Mouse (Mus musculus): ENCODE measurements around the gene Cyp26b1. TPM values are rescaled to one million over a fixed set of nuclear protein-coding genes. Genes with fewer than 3 reads are reported as not detected.

The Cyp26b1 gene
- polyA plus RNA-seq, 1 experiment from 2014 or later = 20.6 TPM

GRCm38 (mm10) chr6:84578928-84579327 is 14.8 kb downstream of the Cyp26b1 start:
- Histone ChIP-seq H3K27me3 (peaks cover 37% of the 10 kb centered on the region), H3K36me3 (peaks cover 4% of the 10 kb centered on the region; the same call in 1 of the 2 replicates)

GRCm38 (mm10) chr6:84577898-84578297 is 15.8 kb downstream of the Cyp26b1 start:
- no peak for ATAC-seq (ENCODE audit: insufficient number of reproducible peaks, low FRiP score, low TSS enrichment, low read depth)
- no peak overlapping the region for H3K27ac ChIP-seq (replicated peaks)
- H3K9ac ChIP-seq = no peak overlapping the region
- H3K9me3 ChIP-seq (replicated peaks) = no peaks in the 10 kb centered on the region
- peaks cover 54% of the 10 kb centered on the region for H3K4me1 ChIP-seq
- WGBS = 49% methylated on average over 4 of the region's 4 CpGs
- peaks cover 29% of the 10 kb centered on the region for H3K27me3 ChIP-seq
- H3K4me2 ChIP-seq (replicated peaks) = no peak overlapping the region
- peaks cover 4% of the 10 kb centered on the region; the same call in 1 of the 2 replicates for H3K36me3 ChIP-seq
- H3K4me3 ChIP-seq (replicated peaks) = no peak overlapping the region

More at GRCm38 (mm10) chr6:84578928-84579327, 14.8 kb downstream of the Cyp26b1 start:
- no peak overlapping the region for H3K27ac ChIP-seq (replicated peaks)
- ATAC-seq (ENCODE audit: insufficient number of reproducible peaks, low FRiP score, low TSS enrichment, low read depth) = no peak
- H3K9ac ChIP-seq = no peak overlapping the region
- no peaks in the 10 kb centered on the region for H3K9me3 ChIP-seq (replicated peaks)
- no peak overlapping the region for H3K4me2 ChIP-seq (replicated peaks)
- 17% methylated on average over 5 of the region's 5 CpGs for WGBS
- H3K4me1 ChIP-seq = peaks cover 61% of the 10 kb centered on the region
- H3K4me3 ChIP-seq (replicated peaks) = no peak overlapping the region

- Histone ChIP-seq H3K4me1 (peaks cover 24% of the 10 kb centered on the region), H3K36me3 (peaks cover 4% of the 10 kb centered on the region; the same call in 1 of the 2 replicates), H3K4me3 (replicated peaks) (no peak overlapping the region), H3K27me3 (peaks cover 15% of the 10 kb centered on the region; the same call in 1 of the 2 replicates), H3K27ac (replicated peaks) (no peak overlapping the region), H3K4me2 (replicated peaks) (peak overlapping the region; percentile 25; the same call in 1 of the 2 replicates), H3K9ac (no peak overlapping the region), H3K9me3 (replicated peaks) (no peaks in the 10 kb centered on the region)
- 43% methylated on average over 25 of the region's 25 CpGs for WGBS
- ATAC-seq (ENCODE audit: insufficient number of reproducible peaks, low FRiP score, low TSS enrichment, low read depth) = no peak
Measured at GRCm38 (mm10) chr6:84573905-84574660, 19.6 kb downstream of the Cyp26b1 start.

- Histone ChIP-seq H3K4me1 (peaks cover 20% of the 10 kb centered on the region), H3K36me3 (no peaks in the 10 kb centered on the region), H3K4me2 (replicated peaks) (no peak overlapping the region), H3K9ac (no peak overlapping the region), H3K4me3 (replicated peaks) (no peak overlapping the region), H3K9me3 (replicated peaks) (no peaks in the 10 kb centered on the region), H3K27ac (replicated peaks) (no peak overlapping the region), H3K27me3 (peaks cover 3% of the 10 kb centered on the region; the same call in 1 of the 2 replicates)
- 33% methylated on average over 3 of the region's 3 CpGs for WGBS
- no peak for ATAC-seq (ENCODE audit: insufficient number of reproducible peaks, low FRiP score, low TSS enrichment, low read depth)
Measured at GRCm38 (mm10) chr6:84570039-84570438, 23.7 kb downstream of the Cyp26b1 start.

GRCm38 (mm10) chr6:84569590-84569989 is 24.1 kb downstream of the Cyp26b1 start:
- H3K36me3 ChIP-seq = no peaks in the 10 kb centered on the region
- peaks cover 20% of the 10 kb centered on the region for H3K4me1 ChIP-seq
- no peak for ATAC-seq (ENCODE audit: insufficient number of reproducible peaks, low FRiP score, low TSS enrichment, low read depth)
- no peaks in the 10 kb centered on the region for H3K27me3 ChIP-seq
- H3K9me3 ChIP-seq (replicated peaks) = no peaks in the 10 kb centered on the region
- no peak overlapping the region for H3K4me2 ChIP-seq (replicated peaks)
- H3K27ac ChIP-seq (replicated peaks) = no peak overlapping the region
- H3K4me3 ChIP-seq (replicated peaks) = no peak overlapping the region
- H3K9ac ChIP-seq = no peak overlapping the region

- no peak for ATAC-seq (ENCODE audit: insufficient number of reproducible peaks, low FRiP score, low TSS enrichment, low read depth)
- Histone ChIP-seq H3K36me3 (no peaks in the 10 kb centered on the region), H3K9ac (no peak overlapping the region), H3K4me3 (replicated peaks) (no peak overlapping the region), H3K9me3 (replicated peaks) (no peaks in the 10 kb centered on the region), H3K27ac (replicated peaks) (no peak overlapping the region), H3K27me3 (no peaks in the 10 kb centered on the region), H3K4me1 (peaks cover 14% of the 10 kb centered on the region), H3K4me2 (replicated peaks) (no peak overlapping the region)
- WGBS = 64% methylated on average over 6 of the region's 6 CpGs
Measured at GRCm38 (mm10) chr6:84568880-84569279, 24.8 kb downstream of the Cyp26b1 start.

- H3K4me3 ChIP-seq (replicated peaks) = no peak overlapping the region
- no peak overlapping the region for H3K27ac ChIP-seq (replicated peaks)
- peaks cover 12% of the 10 kb centered on the region for H3K4me1 ChIP-seq
- H3K27me3 ChIP-seq = no peaks in the 10 kb centered on the region
- H3K4me2 ChIP-seq (replicated peaks) = no peak overlapping the region
- no peak for ATAC-seq (ENCODE audit: insufficient number of reproducible peaks, low FRiP score, low TSS enrichment, low read depth)
- WGBS = 53% methylated on average over 4 of the region's 4 CpGs
- H3K9me3 ChIP-seq (replicated peaks) = no peaks in the 10 kb centered on the region
- H3K36me3 ChIP-seq = no peaks in the 10 kb centered on the region
- no peak overlapping the region for H3K9ac ChIP-seq
Measured at GRCm38 (mm10) chr6:84567696-84568095, 26.0 kb downstream of the Cyp26b1 start.

GRCm38 (mm10) chr6:84566825-84567224 is 26.9 kb downstream of the Cyp26b1 start:
- Histone ChIP-seq H3K9ac (no peak overlapping the region), H3K4me1 (peaks cover 12% of the 10 kb centered on the region), H3K4me2 (replicated peaks) (no peak overlapping the region), H3K27ac (replicated peaks) (no peak overlapping the region), H3K4me3 (replicated peaks) (no peak overlapping the region), H3K27me3 (no peaks in the 10 kb centered on the region), H3K36me3 (no peaks in the 10 kb centered on the region), H3K9me3 (replicated peaks) (no peaks in the 10 kb centered on the region)
- 67% methylated on average over 2 of the region's 2 CpGs for WGBS
- no peak for ATAC-seq (ENCODE audit: insufficient number of reproducible peaks, low FRiP score, low TSS enrichment, low read depth)

GRCm38 (mm10) chr6:84565245-84565644 is 28.5 kb downstream of the Cyp26b1 start:
- WGBS = 69% methylated on average over 5 of the region's 5 CpGs
- ATAC-seq (ENCODE audit: insufficient number of reproducible peaks, low FRiP score, low TSS enrichment, low read depth) = no peak

GRCm38 (mm10) chr6:84562948-84563347 is 30.8 kb downstream of the Cyp26b1 start:
- H3K4me3 ChIP-seq (replicated peaks) = no peak overlapping the region
- no peaks in the 10 kb centered on the region for H3K36me3 ChIP-seq
- no peak overlapping the region for H3K9ac ChIP-seq
- no peak overlapping the region for H3K27ac ChIP-seq (replicated peaks)
- H3K4me1 ChIP-seq = peaks cover 4% of the 10 kb centered on the region; the same call in 1 of the 2 replicates
- H3K9me3 ChIP-seq (replicated peaks) = no peaks in the 10 kb centered on the region
- ATAC-seq (ENCODE audit: insufficient number of reproducible peaks, low FRiP score, low TSS enrichment, low read depth) = no peak
- H3K27me3 ChIP-seq = no peaks in the 10 kb centered on the region
- H3K4me2 ChIP-seq (replicated peaks) = no peak overlapping the region
- WGBS = 41% methylated on average over 4 of the region's 4 CpGs

More at GRCm38 (mm10) chr6:84565245-84565644, 28.5 kb downstream of the Cyp26b1 start:
- Histone ChIP-seq H3K4me2 (replicated peaks) (no peak overlapping the region), H3K36me3 (no peaks in the 10 kb centered on the region), H3K9ac (no peak overlapping the region), H3K4me3 (replicated peaks) (no peak overlapping the region), H3K9me3 (replicated peaks) (no peaks in the 10 kb centered on the region), H3K27me3 (no peaks in the 10 kb centered on the region), H3K27ac (replicated peaks) (no peak overlapping the region), H3K4me1 (peaks cover 9% of the 10 kb centered on the region)

GRCm38 (mm10) chr6:84561171-84561570 is 32.5 kb downstream of the Cyp26b1 start:
- H3K4me2 ChIP-seq (replicated peaks) = no peak overlapping the region
- no peak for ATAC-seq (ENCODE audit: insufficient number of reproducible peaks, low FRiP score, low TSS enrichment, low read depth)
- WGBS = 74% methylated on average over 1 of the region's 1 CpGs

More at GRCm38 (mm10) chr6:84561171-84561570, 32.5 kb downstream of the Cyp26b1 start:
- H3K9me3 ChIP-seq (replicated peaks) = no peaks in the 10 kb centered on the region
- H3K9ac ChIP-seq = no peak overlapping the region
- no peaks in the 10 kb centered on the region for H3K36me3 ChIP-seq
- H3K27ac ChIP-seq (replicated peaks) = no peak overlapping the region
- H3K4me3 ChIP-seq (replicated peaks) = no peak overlapping the region
- no peaks in the 10 kb centered on the region for H3K27me3 ChIP-seq
- H3K4me1 ChIP-seq = no peaks in the 10 kb centered on the region

Data from embryonic facial prominence, embryonic 15.5 days (tissue).